Comparison of ENCODE assay signal across 28 mouse cellular contexts in genomic region chr5:66345140-66345539, GRCm38 (mm10).
DNase-seq lines count a peak whose midpoint lies in the region; ATAC-seq and TF ChIP-seq lines count a peak whose summit lies in the region.
"Had no signal": no experiment of that assay in that cellular context is flagged by ENCODE, and none has a peak within 500 bp of the region (broad histone marks: within the 10 kb centered on the region; RNA-seq: fewer than 3 reads in every experiment).

No protein-coding gene starts in this region.

- H3K79me2 ChIP-seq in myocyte (ENCODE audit: control insufficient read depth, insufficient read depth): peaks cover 4% of the 10 kb centered on the region

- WGBS in kidney, adult 2 months: 25% methylated on average over 3 of the region's 3 CpGs

- H3K36me3 ChIP-seq in kidney, adult 2 months (ENCODE audit: control insufficient read depth, insufficient read depth, low read length): no peaks in the 10 kb centered on the region
- H3K36me3 ChIP-seq in ES-Bruce4 (ENCODE audit: control insufficient read depth, insufficient read depth, low read length, poor library complexity, severe bottlenecking) (no peaks in the 10 kb centered on the region), myocyte (ENCODE audit: control insufficient read depth, insufficient read depth) (peaks cover 4% of the 10 kb centered on the region)
- H3K36me3 ChIP-seq: hindbrain, embryonic 12.5 days; intestine, embryonic 15.5 days; midbrain, embryonic 10.5 days; midbrain, embryonic 15.5 days had no signal

- peak overlapping the region; percentile 1 for H3K4me2 ChIP-seq in myocyte (ENCODE audit: low read depth)
- H3K4me2 ChIP-seq: hindbrain, embryonic 12.5 days; intestine, embryonic 15.5 days; lung, embryonic 14.5 days; midbrain, embryonic 15.5 days had no signal

- ATAC-seq in monocyte, adult 5-6 weeks (replicated peaks; ENCODE audit: insufficient number of reproducible peaks, low FRiP score, low TSS enrichment, poor library complexity, severe bottlenecking): no peak
- ATAC-seq: forebrain, embryonic 14.5 days; hindbrain, postnatal 0 days; intestine, embryonic 15.5 days; midbrain, embryonic 15.5 days had no signal

- H3K4me3 ChIP-seq in kidney, adult 2 months (ENCODE audit: insufficient read depth, low read depth, low read length): no peak overlapping the region
- H3K4me3 ChIP-seq in ES-Bruce4 (ENCODE audit: low read depth, low read length) (no peak overlapping the region), myocyte (no peak overlapping the region)
- H3K4me3 ChIP-seq: hindbrain, embryonic 12.5 days; intestine, embryonic 15.5 days; midbrain, embryonic 10.5 days; midbrain, embryonic 15.5 days had no signal

- H3K9ac ChIP-seq in ES-Bruce4 (ENCODE audit: low read depth, poor library complexity, severe bottlenecking): no peak overlapping the region
- H3K9ac ChIP-seq: hindbrain, embryonic 12.5 days; intestine, embryonic 15.5 days; liver, embryonic 14.5 days; lung, embryonic 14.5 days; midbrain, embryonic 15.5 days had no signal

- no peak overlapping the region for H3ac ChIP-seq in myocyte (ENCODE audit: control insufficient read depth, insufficient read length)

- H3K27ac ChIP-seq in kidney, adult 2 months (ENCODE audit: insufficient read depth, low read depth, low read length): no peak overlapping the region
- H3K27ac ChIP-seq in ES-Bruce4 (ENCODE audit: insufficient read depth, low read length): 0 out of 2 replicates have a peak overlapping the region, but pooled peaks have one; percentile 7
- H3K27ac ChIP-seq: hindbrain, embryonic 12.5 days; hindbrain, postnatal 0 days; intestine, embryonic 15.5 days; liver, embryonic 14.5 days; midbrain, embryonic 10.5 days; midbrain, embryonic 15.5 days; stomach, postnatal 0 days had no signal

- H3K9me3 ChIP-seq in ES-Bruce4 (replicated peaks; ENCODE audit: control insufficient read depth, insufficient read depth, low read length, poor library complexity, severe bottlenecking): no peaks in the 10 kb centered on the region
- H3K9me3 ChIP-seq: hindbrain, embryonic 12.5 days; intestine, embryonic 15.5 days; midbrain, embryonic 10.5 days; midbrain, embryonic 15.5 days had no signal

- TF ChIP-seq EP300 in ES-Bruce4 (IDR thresholded peaks at IDR 0.05; ENCODE audit: insufficient read depth, low read depth, low read length): no peak

- DNase-seq in kidney, adult 2 months: peak; percentile 28
- no peak for DNase-seq in kidney, postnatal 4 days
- peak; percentile 68 for DNase-seq in NIH3T3 (ENCODE audit: low read depth)
- no peak for DNase-seq in natural killer cell, adult 2 months (ENCODE audit: low spot score in 2 of 2)
- DNase-seq: cerebellum, adult 2 months; cerebellum, postnatal 14 days; gastrocnemius, postnatal 14 days; heart, postnatal 14 days; kidney, postnatal 10 days; layer of hippocampus, adult 9-11 months; liver; lung, postnatal 14 days; right cerebral cortex, adult 18-20 months; spleen, adult 18-20 months; thymus, adult 18-20 months; thymus, postnatal 25 days had no signal

- H3K4me1 ChIP-seq in kidney, adult 2 months (ENCODE audit: control insufficient read depth, insufficient read depth, low read length): peaks cover 36% of the 10 kb centered on the region
- H3K4me1 ChIP-seq in ES-Bruce4 (ENCODE audit: control insufficient read depth, insufficient read depth, low read length): peaks cover 3% of the 10 kb centered on the region

- TF ChIP-seq POLR2A in kidney, adult 2 months (IDR thresholded peaks at IDR 0.05; ENCODE audit: low read depth, low read length): no peak
- no peak for TF ChIP-seq POLR2A in ES-Bruce4 (IDR thresholded peaks at IDR 0.05; ENCODE audit: insufficient read depth, low read length)
- TF ChIP-seq POLR2A in myocyte (IDR thresholded peaks at IDR 0.05; ENCODE audit: insufficient read length, low read depth): no peak

- no peak for TF ChIP-seq CTCF in kidney, adult 2 months (conservative IDR thresholded peaks at IDR 0.05; ENCODE audit: insufficient read depth, insufficient read length, low read depth, low read length)
- TF ChIP-seq CTCF in ES-Bruce4 (IDR thresholded peaks at IDR 0.05; ENCODE audit: low read depth, low read length): no peak

- no peaks in the 10 kb centered on the region for H3K27me3 ChIP-seq in kidney, adult 2 months (replicated peaks; ENCODE audit: control insufficient read depth, insufficient read depth, low read length)
- H3K27me3 ChIP-seq in ES-Bruce4 (ENCODE audit: control insufficient read depth, insufficient read depth, low read length, poor library complexity, severe bottlenecking) (no peaks in the 10 kb centered on the region), myocyte (ENCODE audit: control insufficient read depth, insufficient read depth, insufficient read length) (no peaks in the 10 kb centered on the region)
- H3K27me3 ChIP-seq: hindbrain, embryonic 12.5 days; intestine, embryonic 15.5 days; midbrain, embryonic 15.5 days had no signal

TF ChIP-seq in myocyte, 11 proteins besides CTCF, POLR2A, EP300 and RAD21:
- TF ChIP-seq MYOG (IDR thresholded peaks at IDR 0.05; ENCODE audit: control insufficient read depth in 1 of 3, insufficient read depth in 1 of 3, insufficient read length in 2 of 3, low read depth in 2 of 3) (no peak), POLR2AphosphoS2 (IDR thresholded peaks at IDR 0.05; ENCODE audit: insufficient read length, low read depth) (no peak), E2F4 (IDR thresholded peaks at IDR 0.05; ENCODE audit: insufficient read depth) (no peak), USF1 (IDR thresholded peaks at IDR 0.05; ENCODE audit: low read depth) (no peak), MAX (IDR thresholded peaks at IDR 0.05; ENCODE audit: low read depth) (no peak), CEBPB (IDR thresholded peaks at IDR 0.05; ENCODE audit: insufficient read depth, poor library complexity, severe bottlenecking) (no peak), TCF12 (IDR thresholded peaks at IDR 0.05; ENCODE audit: insufficient read depth, poor library complexity, severe bottlenecking) (no peak), REST (IDR thresholded peaks at IDR 0.05; ENCODE audit: insufficient read depth, insufficient read length) (no peak), SRF (IDR thresholded peaks at IDR 0.05; ENCODE audit: control insufficient read depth, insufficient read length, low read depth) (no peak), TCF3 (IDR thresholded peaks at IDR 0.05; ENCODE audit: insufficient read length, low read depth) (no peak), MYOD1 (IDR thresholded peaks at IDR 0.05; ENCODE audit: control insufficient read depth in 1 of 3, insufficient read length in 2 of 3, low read depth in 2 of 3) (no peak)
TF ChIP-seq in myocyte: peak in this region for 0.

Comparison
In these comparisons a context has a peak if more than half of its experiments do, and no peak if none do; other contexts are left out.
1. DNase-seq: peak in kidney, adult 2 months (single experiment) and NIH3T3 (single experiment); none in kidney, postnatal 4 days (0 of 2) and natural killer cell, adult 2 months (0 of 2).